Mouse (Mus musculus): Measurements from ENCODE around the gene Klf17. TPM values are rescaled to one million over a fixed set of nuclear protein-coding genes. Genes with fewer than 3 reads are reported as not detected.
"Not testable (repeated sequence)": the region's sequence is repeated elsewhere in the genome, so short reads cannot be mapped to it uniquely, and the experiment has no call there.

Klf17 gene
- polyA plus RNA-seq, 1 experiment from 2014 or later: not detected

GRCm38 (mm10) chr4:117752469-117752868, 13.0 kb downstream of the Klf17 start:
- 53% methylated on average over 5 of the region's 5 CpGs for WGBS (ENCODE audit: insufficient replicate concordance)
- not testable (repeated sequence) for H3K9ac ChIP-seq; H3K27ac ChIP-seq; H3K36me3 ChIP-seq; H3K27me3 ChIP-seq; DNase-seq; H3K9me3 ChIP-seq (replicated peaks); ATAC-seq (ENCODE audit: low read depth); H3K4me2 ChIP-seq; H3K4me1 ChIP-seq (replicated peaks); H3K4me3 ChIP-seq (replicated peaks)

DNA sequence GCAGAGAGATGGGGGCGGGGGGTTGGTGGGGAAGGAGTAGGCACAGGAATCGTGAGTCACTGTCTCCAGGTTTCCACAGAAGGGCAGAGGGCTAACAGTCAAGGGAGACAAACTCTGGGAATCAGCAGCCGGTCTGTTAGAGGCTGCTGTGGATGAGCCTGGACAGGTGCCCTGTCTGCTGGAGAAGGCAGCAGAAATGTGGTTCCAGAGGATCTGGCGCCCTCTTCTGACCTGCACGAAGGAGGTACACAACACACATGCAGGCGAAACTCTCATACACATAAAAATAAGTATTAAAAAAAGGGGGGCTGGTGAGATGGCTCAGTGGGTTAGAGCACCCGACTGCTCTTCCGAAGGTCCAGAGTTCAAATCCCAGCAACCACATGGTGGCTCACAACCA, 27.9 kb downstream of the Klf17 start:
- H3K27me3 ChIP-seq: no peaks in the 10 kb centered on the region
- peak; percentile 4 for DNase-seq
- no peaks in the 10 kb centered on the region for H3K9me3 ChIP-seq (replicated peaks)
- no peaks in the 10 kb centered on the region for H3K36me3 ChIP-seq
- no peak overlapping the region for H3K4me2 ChIP-seq
- WGBS (ENCODE audit: insufficient replicate concordance): 31% methylated on average over 8 of the region's 8 CpGs
- no peak for ATAC-seq (ENCODE audit: low read depth)
- H3K9ac ChIP-seq: no peak overlapping the region
- no peak overlapping the region for H3K4me3 ChIP-seq (replicated peaks)
- H3K4me1 ChIP-seq (replicated peaks): no peaks in the 10 kb centered on the region
- H3K27ac ChIP-seq: no peak overlapping the region

- WGBS (ENCODE audit: insufficient replicate concordance): 64% methylated on average over 3 of the region's 3 CpGs
- Histone ChIP-seq H3K9me3 (replicated peaks) (no peaks in the 10 kb centered on the region), H3K4me2 (no peak overlapping the region), H3K27me3 (peaks cover 3% of the 10 kb centered on the region; the same call in 1 of the 2 replicates), H3K36me3 (no peaks in the 10 kb centered on the region), H3K27ac (no peak overlapping the region), H3K9ac (no peak overlapping the region), H3K4me1 (replicated peaks) (no peaks in the 10 kb centered on the region), H3K4me3 (replicated peaks) (no peak overlapping the region)
- DNase-seq (no peak), ATAC-seq (ENCODE audit: low read depth) (no peak)
These were observed 33.5 kb downstream of the Klf17 start for GRCm38 (mm10) chr4:117731926-117732325.

DNA sequence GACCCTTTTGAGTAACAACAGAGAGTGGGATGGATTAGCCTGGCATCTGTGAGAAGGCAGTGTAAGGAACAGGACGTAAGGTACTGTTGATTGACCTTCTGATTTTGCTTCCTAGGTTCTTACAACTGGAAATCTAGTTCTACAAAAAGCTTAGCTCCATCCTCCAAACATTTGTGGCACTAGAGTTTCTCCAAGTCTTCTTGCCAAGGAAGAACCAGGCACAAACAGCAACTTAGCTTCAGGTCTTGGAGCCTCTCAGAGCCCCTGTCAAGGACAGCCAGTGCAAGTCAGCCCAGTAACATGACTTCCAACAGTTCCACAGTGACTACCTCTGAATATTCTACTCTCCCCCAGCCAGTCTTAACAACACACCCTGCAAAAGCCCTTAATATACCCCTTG, 41.3 kb downstream of the Klf17 start, which contains the start of gene Gm12845:
Gene Gm12845, plus strand, starts transcription at position 301 of the 400 bp plus-strand sequence.
- 67% methylated on average over 1 of the region's 1 CpGs for WGBS (ENCODE audit: insufficient replicate concordance)
- Histone ChIP-seq H3K9me3 (replicated peaks) (no peaks in the 10 kb centered on the region), H3K27me3 (no peaks in the 10 kb centered on the region), H3K4me2 (no peak within 1 kb of the TSS), H3K27ac (no peak within 1 kb of the TSS), H3K36me3 (no peaks in the 10 kb centered on the region), H3K4me1 (replicated peaks) (no peaks in the 10 kb centered on the region), H3K4me3 (replicated peaks) (no peak within 1 kb of the TSS), H3K9ac (no peak within 1 kb of the TSS)
- DNase-seq (no peak), ATAC-seq (ENCODE audit: low read depth) (no peak)

DNA sequence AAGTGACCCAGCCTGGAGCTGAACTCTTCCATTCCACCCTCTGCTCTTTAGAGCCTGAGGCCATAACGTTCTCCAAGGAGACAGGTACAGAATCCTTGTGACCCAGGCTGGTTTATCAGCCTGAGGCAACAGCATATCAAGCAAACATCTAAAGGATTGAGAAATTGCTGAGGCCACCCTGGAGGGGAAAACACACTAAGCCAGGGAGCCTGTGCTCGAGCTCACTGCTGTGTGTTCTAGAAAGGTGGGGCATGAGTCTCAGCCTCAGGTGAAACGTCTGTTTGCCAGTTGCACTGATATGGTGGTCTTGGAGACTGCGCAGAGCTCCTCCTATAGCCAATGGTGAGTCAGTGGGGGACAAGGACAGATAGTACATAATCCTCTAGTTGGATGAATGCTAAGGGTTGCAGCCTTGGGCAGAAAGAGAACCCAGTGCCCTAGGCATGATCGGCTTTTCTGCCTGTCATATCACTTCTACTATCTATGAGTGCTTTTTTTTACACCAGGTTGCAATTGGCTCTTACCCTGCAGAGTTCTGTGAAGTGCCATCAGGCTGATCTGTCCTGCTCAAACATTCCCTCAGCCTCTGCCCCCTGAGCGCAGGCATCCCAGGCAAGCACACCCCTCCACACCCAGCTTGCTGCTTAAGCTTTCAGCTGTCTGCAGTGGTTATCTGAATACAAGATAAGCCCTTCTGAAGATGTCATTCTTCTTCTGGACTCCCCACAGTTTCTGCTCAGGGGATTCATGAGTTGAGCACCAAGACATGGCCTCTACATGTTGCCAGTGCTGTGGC, 51.9 kb downstream of the Klf17 start:
- no peak overlapping the region for H3K27ac ChIP-seq
- ATAC-seq (ENCODE audit: low read depth) (no peak), DNase-seq (no peak)
- no peaks in the 10 kb centered on the region; the same call in 1 of the 2 replicates for H3K27me3 ChIP-seq
- H3K4me2 ChIP-seq: no peak overlapping the region
- H3K9me3 ChIP-seq (replicated peaks): no peaks in the 10 kb centered on the region
- H3K36me3 ChIP-seq: no peaks in the 10 kb centered on the region
- no peak overlapping the region for H3K4me3 ChIP-seq (replicated peaks)
- 52% methylated on average over 6 of the region's 6 CpGs for WGBS (ENCODE audit: insufficient replicate concordance)
- no peak overlapping the region for H3K9ac ChIP-seq
- no peaks in the 10 kb centered on the region for H3K4me1 ChIP-seq (replicated peaks)

DNA sequence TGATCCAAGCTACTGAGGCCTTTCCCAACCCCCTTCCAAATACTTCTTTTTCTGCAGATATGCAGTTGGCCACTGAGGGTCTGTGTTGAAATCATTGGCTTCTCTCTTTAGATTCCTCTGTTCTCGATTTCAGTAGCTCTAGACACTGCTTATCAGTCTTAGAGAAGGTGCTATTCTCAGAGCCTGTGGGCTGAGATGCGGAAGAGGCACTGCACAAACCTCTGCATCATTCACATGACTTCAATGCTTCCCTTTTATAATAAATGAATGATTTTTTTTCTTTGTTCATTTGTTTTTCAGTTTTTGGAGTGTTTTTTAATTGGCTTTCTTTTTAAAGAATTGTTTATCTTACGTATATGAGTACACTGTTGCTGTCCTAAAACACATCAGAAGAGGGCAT, 53.1 kb downstream of the Klf17 start:
- H3K4me3 ChIP-seq (replicated peaks): no peak overlapping the region
- no peaks in the 10 kb centered on the region for H3K9me3 ChIP-seq (replicated peaks)
- DNase-seq: no peak
- H3K36me3 ChIP-seq: no peaks in the 10 kb centered on the region
- H3K9ac ChIP-seq: no peak overlapping the region
- no peaks in the 10 kb centered on the region; the same call in 1 of the 2 replicates for H3K27me3 ChIP-seq
- no peaks in the 10 kb centered on the region for H3K4me1 ChIP-seq (replicated peaks)
- no peak for ATAC-seq (ENCODE audit: low read depth)
- H3K4me2 ChIP-seq: no peak overlapping the region
- no peak overlapping the region for H3K27ac ChIP-seq
- WGBS (ENCODE audit: insufficient replicate concordance): 43% methylated on average over 3 of the region's 3 CpGs

DNA sequence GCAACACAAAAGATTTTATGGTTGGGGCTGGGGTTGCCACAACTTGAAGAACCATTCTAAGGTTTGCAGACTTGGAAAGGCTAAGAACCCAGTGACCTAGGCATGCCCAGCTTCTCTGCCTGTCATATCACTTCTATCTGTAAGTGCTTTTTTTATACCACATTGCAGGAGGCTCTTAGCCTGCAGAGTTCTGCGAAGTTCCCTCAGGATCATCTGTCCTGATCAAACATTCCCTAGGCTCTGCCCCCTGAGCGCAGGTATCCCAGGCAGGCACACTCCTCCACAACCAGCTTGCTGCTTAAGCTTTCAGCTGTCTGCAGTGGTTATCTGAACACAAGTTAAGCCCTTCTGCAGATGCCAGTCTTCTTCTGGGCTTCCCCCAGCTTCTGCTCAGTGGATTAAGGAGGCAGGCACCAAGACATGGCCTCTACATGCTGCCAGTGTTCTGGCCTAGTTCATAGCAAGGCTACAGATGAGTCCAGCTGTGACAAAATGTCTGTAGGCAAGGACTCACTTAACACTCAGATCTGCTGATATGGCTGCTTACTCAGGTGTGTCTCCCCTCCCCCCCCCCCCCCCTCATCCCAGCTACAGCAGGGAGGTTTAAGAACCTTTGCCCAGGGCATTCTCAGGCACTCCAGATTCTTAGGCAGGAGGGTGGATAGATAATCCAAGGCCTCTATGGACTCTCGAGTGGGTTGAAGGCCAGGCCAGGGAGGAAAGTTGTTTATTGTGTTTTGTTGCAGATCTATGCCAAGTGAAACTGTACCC, 56.5 kb downstream of the Klf17 start:
- 57% methylated on average over 3 of the region's 3 CpGs for WGBS (ENCODE audit: insufficient replicate concordance)
- H3K27me3 ChIP-seq: no peaks in the 10 kb centered on the region; the same call in 1 of the 2 replicates
- no peaks in the 10 kb centered on the region for H3K9me3 ChIP-seq (replicated peaks)
- no peak overlapping the region for H3K27ac ChIP-seq
- H3K9ac ChIP-seq: no peak overlapping the region
- no peak for ATAC-seq (ENCODE audit: low read depth)
- DNase-seq: no peak
- no peak overlapping the region for H3K4me2 ChIP-seq
- no peaks in the 10 kb centered on the region for H3K4me1 ChIP-seq (replicated peaks)
- no peak overlapping the region for H3K4me3 ChIP-seq (replicated peaks)
- no peaks in the 10 kb centered on the region for H3K36me3 ChIP-seq

Other genes starting within 250 kb of the Klf17 start
- gene Eri3, start 215.3 kb downstream of the Klf17 start, polyA plus RNA-seq (2015; fragmentation: Nextera tagmentation; extraction: Ambion mirVana): 40.1 and 40.3 TPM in 2 replicates
- 24.0 and 24.4 TPM in 2 replicates for gene Dmap1, start 83.4 kb downstream of the Klf17 start, polyA plus RNA-seq (2015; fragmentation: Nextera tagmentation; extraction: Ambion mirVana)
- not detected in 2 replicates for gene Gm12845, start 41.2 kb downstream of the Klf17 start, polyA plus RNA-seq (2015; fragmentation: Nextera tagmentation; extraction: Ambion mirVana)
- gene Slc6a9, start 68.9 kb upstream of the Klf17 start, polyA plus RNA-seq (2015; fragmentation: Nextera tagmentation; extraction: Ambion mirVana): 45.2 TPM in 2 replicates
- 1.0 and 1.1 TPM in 2 replicates for gene Ccdc24, start 106.9 kb upstream of the Klf17 start, polyA plus RNA-seq (2015; fragmentation: Nextera tagmentation; extraction: Ambion mirVana)
- 1.8 and 1.9 TPM in 2 replicates for gene B4galt2, start 117.8 kb upstream of the Klf17 start, polyA plus RNA-seq (2015; fragmentation: Nextera tagmentation; extraction: Ambion mirVana)
- gene Atp6v0b, start 121.7 kb upstream of the Klf17 start, polyA plus RNA-seq (2015; fragmentation: Nextera tagmentation; extraction: Ambion mirVana): 158 and 159 TPM in 2 replicates
- 9.8 and 10.5 TPM in 2 replicates for gene Dph2, start 126.4 kb upstream of the Klf17 start, polyA plus RNA-seq (2015; fragmentation: Nextera tagmentation; extraction: Ambion mirVana)
- gene Ipo13, start 149.4 kb upstream of the Klf17 start, polyA plus RNA-seq (2015; fragmentation: Nextera tagmentation; extraction: Ambion mirVana): 22.5 and 25.9 TPM in 2 replicates
- gene Artn, start 164.1 kb upstream of the Klf17 start, polyA plus RNA-seq (2015; fragmentation: Nextera tagmentation; extraction: Ambion mirVana): 2.5 and 2.7 TPM in 2 replicates